ENCODE assay signal across 13 mouse cellular contexts in the genomic region with DNA sequence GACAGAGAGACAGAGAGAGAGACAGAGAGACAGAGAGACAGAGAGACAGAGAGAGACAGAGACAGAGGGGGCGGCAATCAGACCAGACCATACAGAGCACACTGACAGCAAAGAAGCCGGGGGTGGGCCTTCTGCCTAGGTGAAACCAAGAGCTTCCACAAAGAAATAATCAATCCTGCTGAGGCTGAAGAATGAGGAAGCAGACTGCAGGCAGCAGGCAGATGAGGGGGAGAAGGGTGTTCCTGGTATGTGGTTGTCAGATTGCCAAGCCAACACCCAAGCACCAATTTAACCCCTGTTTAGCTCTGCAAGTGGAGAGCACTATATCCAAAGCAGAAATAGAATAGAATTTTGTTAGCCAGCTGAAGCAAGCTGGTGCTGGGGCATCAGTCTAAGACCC. TPM values are rescaled to one million over a fixed set of nuclear protein-coding genes. Genes with fewer than 3 reads are reported as not detected.
DNase-seq lines count a peak whose midpoint lies in the region; ATAC-seq and TF ChIP-seq lines count a peak whose summit lies in the region.
"Had no signal": no experiment of that assay in that cellular context is flagged by ENCODE, and none has a peak within 500 bp of the region (broad histone marks: within the 10 kb centered on the region; RNA-seq: fewer than 3 reads in every experiment).

No protein-coding gene starts in this region.

- 58% methylated on average over 2 of the region's 2 CpGs for WGBS in kidney, postnatal 0 days
- WGBS in hindbrain, embryonic 13.5 days: 73% methylated on average over 2 of the region's 2 CpGs

- H3K9ac ChIP-seq in kidney, postnatal 0 days (ENCODE audit: low read depth, low read length): no peak overlapping the region
- no peak overlapping the region for H3K9ac ChIP-seq in hindbrain, embryonic 13.5 days
- H3K9ac ChIP-seq: liver, embryonic 12.5 days had no signal

- TF ChIP-seq POLR2A in myocyte (IDR thresholded peaks at IDR 0.05; ENCODE audit: insufficient read length, low read depth): no peak

- H3K27ac ChIP-seq in kidney, postnatal 0 days: no peak overlapping the region
- no peak overlapping the region for H3K27ac ChIP-seq in hindbrain, embryonic 13.5 days
- H3K27ac ChIP-seq: liver, embryonic 12.5 days had no signal

- no peaks in the 10 kb centered on the region for H3K79me2 ChIP-seq in myocyte (ENCODE audit: control insufficient read depth, insufficient read depth)

- no peaks in the 10 kb centered on the region for H3K9me3 ChIP-seq in kidney, postnatal 0 days (replicated peaks; ENCODE audit: low read length)
- H3K9me3 ChIP-seq in hindbrain, embryonic 13.5 days: no peaks in the 10 kb centered on the region
- H3K9me3 ChIP-seq: liver, embryonic 12.5 days had no signal

- ATAC-seq in kidney, postnatal 0 days (replicated peaks; ENCODE audit: low FRiP score, low read depth): no peak; the same call in 1 of the 2 replicates
- no peak for ATAC-seq in hindbrain, embryonic 13.5 days (ENCODE audit: low FRiP score)
- ATAC-seq: inflammation-experienced regulatory T-cells, adult 6 months; liver, embryonic 12.5 days had no signal

- H3K4me1 ChIP-seq in kidney, postnatal 0 days (replicated peaks; ENCODE audit: insufficient read depth, low read length): no peaks in the 10 kb centered on the region
- H3K4me1 ChIP-seq in hindbrain, embryonic 13.5 days (replicated peaks): no peaks in the 10 kb centered on the region
- H3K4me1 ChIP-seq: liver, embryonic 12.5 days had no signal

- H3K4me3 ChIP-seq in kidney, postnatal 0 days (replicated peaks; ENCODE audit: low read depth, low read length): no peak overlapping the region
- H3K4me3 ChIP-seq in myocyte: no peak overlapping the region
- no peak overlapping the region for H3K4me3 ChIP-seq in hindbrain, embryonic 13.5 days
- H3K4me3 ChIP-seq: liver, embryonic 12.5 days had no signal

- no peak overlapping the region for H3ac ChIP-seq in myocyte (ENCODE audit: control insufficient read depth, insufficient read length)

- TF ChIP-seq CTCF in kidney, postnatal 0 days (IDR thresholded peaks at IDR 0.05; ENCODE audit: low read depth): no peak

- no peaks in the 10 kb centered on the region for H3K27me3 ChIP-seq in kidney, postnatal 0 days (ENCODE audit: insufficient read depth, low read length)
- H3K27me3 ChIP-seq in myocyte (ENCODE audit: control insufficient read depth, insufficient read depth, insufficient read length): no peaks in the 10 kb centered on the region
- H3K27me3 ChIP-seq in hindbrain, embryonic 13.5 days: no peaks in the 10 kb centered on the region
- H3K27me3 ChIP-seq: CH12.LX; liver, embryonic 12.5 days had no signal

- H3K36me3 ChIP-seq in kidney, postnatal 0 days (ENCODE audit: insufficient read depth, low read length): no peaks in the 10 kb centered on the region
- no peaks in the 10 kb centered on the region for H3K36me3 ChIP-seq in myocyte (ENCODE audit: control insufficient read depth, insufficient read depth)
- H3K36me3 ChIP-seq in hindbrain, embryonic 13.5 days: no peaks in the 10 kb centered on the region
- H3K36me3 ChIP-seq: liver, embryonic 12.5 days had no signal

- no peak overlapping the region for H3K4me2 ChIP-seq in kidney, postnatal 0 days (ENCODE audit: low read length)
- H3K4me2 ChIP-seq in myocyte (ENCODE audit: low read depth): peak overlapping the region; percentile 33
- H3K4me2 ChIP-seq in hindbrain, embryonic 13.5 days: no peak overlapping the region
- H3K4me2 ChIP-seq: liver, embryonic 12.5 days had no signal

- DNase-seq in kidney, adult 9 months: peak; percentile 18
- DNase-seq in kidney, postnatal 25 days: no peak
- peak; percentile 84 for DNase-seq in NIH3T3 (ENCODE audit: low read depth)
- peak; percentile 49 for DNase-seq in kidney, postnatal 0 days (ENCODE audit: low spot score)
- no peak for DNase-seq in adipocyte (ENCODE audit: low spot score)
- DNase-seq: cerebellum, postnatal 25 days; midbrain, embryonic 14.5 days; thymus, adult 18-20 months had no signal

TF ChIP-seq in myocyte, 11 proteins besides CTCF, POLR2A, EP300 and RAD21:
- no peak for TF ChIP-seq POLR2AphosphoS2 (IDR thresholded peaks at IDR 0.05; ENCODE audit: insufficient read length, low read depth)
- no peak for TF ChIP-seq MAX (IDR thresholded peaks at IDR 0.05; ENCODE audit: low read depth)
- TF ChIP-seq MYOG (IDR thresholded peaks at IDR 0.05; ENCODE audit: control insufficient read depth in 1 of 3, insufficient read depth in 1 of 3, insufficient read length in 2 of 3, low read depth in 2 of 3): no peak
- TF ChIP-seq USF1 (IDR thresholded peaks at IDR 0.05; ENCODE audit: low read depth): no peak
- no peak for TF ChIP-seq MYOD1 (IDR thresholded peaks at IDR 0.05; ENCODE audit: control insufficient read depth in 1 of 3, insufficient read length in 2 of 3, low read depth in 2 of 3)
- no peak for TF ChIP-seq TCF3 (IDR thresholded peaks at IDR 0.05; ENCODE audit: insufficient read length, low read depth)
- no peak for TF ChIP-seq CEBPB (IDR thresholded peaks at IDR 0.05; ENCODE audit: insufficient read depth, poor library complexity, severe bottlenecking)
- no peak for TF ChIP-seq SRF (IDR thresholded peaks at IDR 0.05; ENCODE audit: control insufficient read depth, insufficient read length, low read depth)
- TF ChIP-seq TCF12 (IDR thresholded peaks at IDR 0.05; ENCODE audit: insufficient read depth, poor library complexity, severe bottlenecking): no peak
- TF ChIP-seq REST (IDR thresholded peaks at IDR 0.05; ENCODE audit: insufficient read depth, insufficient read length): no peak

RNA-seq across cellular contexts. Expression of gene Efemp1, which starts 40.4 kb away (rescaled TPM):
- 21.0 and 24.1 TPM in 2 replicates for polyA plus RNA-seq in kidney, postnatal 0 days (2015; fragmentation: Nextera tagmentation; extraction: Ambion mirVana)
- 0.12 TPM for polyA plus RNA-seq in myocyte (2012; fragmentation: generic; extraction: Trizol)
- polyA plus RNA-seq in hindbrain, embryonic 13.5 days (2015; fragmentation: Nextera tagmentation; extraction: Ambion mirVana): 3.2 and 6.2 TPM in 2 replicates
- polyA plus RNA-seq: inflammation-experienced regulatory T-cells, adult 6 months had no signal

Comparison
In these comparisons a context has a peak if more than half of its experiments do, and no peak if none do; other contexts are left out.
1. DNase-seq: peak in kidney, adult 9 months (single experiment), NIH3T3 (single experiment) and kidney, postnatal 0 days (single experiment); none in kidney, postnatal 25 days (0 of 2) and adipocyte (single experiment).